Mouse (Mus musculus) myocyte (in vitro differentiated cells): ENCODE measurements at regions not wholly inside any gene's neighbourhood (a gene's known extent, or its start where the extent isn't known, plus 50 kb on each side); places are given as distances from the start of the nearest gene placed in this dataset.

Experiments used
- CEBPB ChIP-seq: IDR thresholded peaks from 2 replicates; pipeline ENCODE4 v1.6.1; 2011; ENCODE audit warnings: mild to moderate bottlenecking, moderate library complexity; ENCODE audit not compliant: poor library complexity, insufficient read depth, severe bottlenecking
- E2F4 ChIP-seq: IDR thresholded peaks from one replicate; pipeline ENCODE4 v1.6.1; 2011; ENCODE audit warnings: mild to moderate bottlenecking, control low read depth, moderate library complexity; ENCODE audit not compliant: insufficient read depth
- MAX ChIP-seq: IDR thresholded peaks from one replicate; pipeline ENCODE4 v1.6.1; 2011; ENCODE audit warnings: low read depth, mild to moderate bottlenecking, control low read depth
- POLR2A ChIP-seq: IDR thresholded peaks from one replicate; pipeline ENCODE4 v1.6.1; 2011; ENCODE audit warnings: low read depth, mild to moderate bottlenecking, control low read depth, moderate library complexity; ENCODE audit not compliant: insufficient read length
- POLR2AphosphoS2 ChIP-seq: IDR thresholded peaks from one replicate; pipeline ENCODE4 v1.6.1; 2011; ENCODE audit warnings: low read depth, control low read depth; ENCODE audit not compliant: insufficient read length
- REST ChIP-seq: IDR thresholded peaks from one replicate; pipeline ENCODE4 v1.6.1; 2011; ENCODE audit warnings: mild to moderate bottlenecking, control low read depth, moderate library complexity; ENCODE audit not compliant: insufficient read depth, insufficient read length
- SRF ChIP-seq: IDR thresholded peaks from one replicate; pipeline ENCODE4 v1.6.1; 2011; ENCODE audit warnings: low read depth; ENCODE audit not compliant: control insufficient read depth, insufficient read length
- TCF12 ChIP-seq: IDR thresholded peaks from one replicate; pipeline ENCODE4 v1.6.1; 2011; ENCODE audit warnings: mild to moderate bottlenecking, control low read depth; ENCODE audit not compliant: poor library complexity, insufficient read depth, severe bottlenecking
- USF1 ChIP-seq: IDR thresholded peaks from one replicate; pipeline ENCODE4 v1.6.1; 2011; ENCODE audit warnings: low read depth, mild to moderate bottlenecking, control low read depth, moderate library complexity

- TF ChIP-seq E2F4 (no peak), USF1 (no peak), POLR2A (no peak), REST (no peak), POLR2AphosphoS2 (no peak), MAX (no peak), CEBPB (no peak), SRF (no peak), TCF12 (no peak)
Measured at GRCm38 (mm10) chr12:97434021-97434420, 825.2 kb downstream of the Galc start.
